8 mouse cellular contexts compared by ENCODE assay signal in the genomic region with DNA sequence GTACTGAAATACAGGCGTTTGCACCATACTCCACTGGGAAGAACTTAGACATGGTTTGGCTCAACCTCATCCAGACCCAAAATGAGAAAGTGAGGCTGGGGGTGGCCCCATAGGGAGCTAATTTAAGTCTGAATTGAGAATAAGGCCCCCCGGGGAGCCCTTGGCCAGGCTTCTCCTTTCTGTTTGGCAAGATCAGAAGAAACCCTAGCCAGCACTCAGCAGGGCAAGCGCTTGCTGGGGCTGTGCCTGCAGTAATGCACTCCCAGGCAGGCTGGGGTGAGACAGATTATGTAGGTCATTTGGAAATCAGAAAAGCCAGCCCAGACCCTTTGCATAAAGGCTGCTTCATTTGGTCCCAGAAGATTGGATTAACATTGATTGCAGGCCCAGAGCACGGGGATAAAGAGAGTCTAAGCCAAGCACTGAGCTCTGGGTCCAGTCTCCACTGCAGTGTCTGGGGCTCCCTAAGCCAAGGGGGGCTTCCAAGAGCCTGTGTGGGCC. TPM values are rescaled to one million over a fixed set of nuclear protein-coding genes. Genes with fewer than 3 reads are reported as not detected.
DNase-seq lines count a peak whose midpoint lies in the region; ATAC-seq lines count a peak whose summit lies in the region.

No protein-coding gene starts in this region.

- H3K9ac ChIP-seq in neural tube, embryonic 12.5 days, result peak overlapping the region; percentile 2; the same call in 1 of the 2 replicates
- no peak overlapping the region for H3K9ac ChIP-seq in intestine, embryonic 16.5 days (ENCODE audit: low read depth, low read length)

- no peak overlapping the region for H3K4me3 ChIP-seq in neural tube, embryonic 12.5 days
- no peak overlapping the region for H3K4me3 ChIP-seq in intestine, embryonic 16.5 days (ENCODE audit: low read length)

- H3K4me2 ChIP-seq in neural tube, embryonic 12.5 days (replicated peaks), result peak overlapping the region; percentile 24; the same call in 1 of the 2 replicates
- no peak overlapping the region for H3K4me2 ChIP-seq in intestine, embryonic 16.5 days (ENCODE audit: low read depth, low read length)

- H3K9me3 ChIP-seq in neural tube, embryonic 12.5 days, result no peaks in the 10 kb centered on the region
- H3K9me3 ChIP-seq in intestine, embryonic 16.5 days (ENCODE audit: control insufficient read depth, low read length), result no peaks in the 10 kb centered on the region

- intact Hi-C loops in gastrocnemius, postnatal 14 days (cut with DNase I; ENCODE audit: low total_unique reads), result no loop called here

- H3K4me1 ChIP-seq in neural tube, embryonic 12.5 days, result peaks cover 19% of the 10 kb centered on the region
- H3K4me1 ChIP-seq in intestine, embryonic 16.5 days (ENCODE audit: control insufficient read depth, insufficient read depth, low read length), result peaks cover 3% of the 10 kb centered on the region; the same call in 1 of the 2 replicates

- 4% methylated on average over 4 of the region's 4 CpGs for WGBS in neural tube, embryonic 12.5 days
- WGBS in intestine, embryonic 16.5 days, result 38% methylated on average over 4 of the region's 4 CpGs

- H3K27ac ChIP-seq in neural tube, embryonic 12.5 days, result no peak overlapping the region
- H3K27ac ChIP-seq in intestine, embryonic 16.5 days (ENCODE audit: low read length), result no peak overlapping the region

- ATAC-seq in neural tube, embryonic 12.5 days (ENCODE audit: low FRiP score, low read depth), result peak; percentile 43; the same call in 1 of the 2 replicates
- no peak for ATAC-seq in intestine, embryonic 16.5 days
- ATAC-seq in CD4-positive, CD25-positive, alpha-beta regulatory T cell, adult 4 months, result no peak

- no peak for DNase-seq in neural tube, embryonic 10.5 days (ENCODE audit: extremely low spot score, low spot score)
- DNase-seq in cerebellum, postnatal 4 days (ENCODE audit: low spot score in 2 of 2), result peak; percentile 55 to 77
- DNase-seq in gastrocnemius, postnatal 14 days, result peak; percentile 41
- peak; percentile 61 to 67 for DNase-seq in layer of hippocampus, postnatal 36 days
- peak; percentile 30 for DNase-seq in retina, adult 2 months (ENCODE audit: low read depth, low spot score)

- H3K27me3 ChIP-seq in neural tube, embryonic 12.5 days (replicated peaks), result no peaks in the 10 kb centered on the region
- no peaks in the 10 kb centered on the region for H3K27me3 ChIP-seq in intestine, embryonic 16.5 days (replicated peaks; ENCODE audit: control insufficient read depth, insufficient read depth, low read length)

- no peaks in the 10 kb centered on the region for H3K36me3 ChIP-seq in neural tube, embryonic 12.5 days
- no peaks in the 10 kb centered on the region for H3K36me3 ChIP-seq in intestine, embryonic 16.5 days (ENCODE audit: control insufficient read depth, insufficient read depth, low read length)

RNA-seq across cellular contexts. Expression of gene Galnt10, which starts 44.6 kb away (rescaled TPM):
- 17.4 and 18.4 TPM in 2 replicates for polyA plus RNA-seq in neural tube, embryonic 12.5 days (2016; fragmentation: Nextera tagmentation; extraction: Ambion mirVana)
- total RNA-seq in gastrocnemius, postnatal 14 days (2021), result 10 to 100 TPM; 11.3 to 12.4 TPM
- 1 to 10 TPM; 6.9 to 7.3 TPM for total RNA-seq in layer of hippocampus, postnatal 36 days (2021)
- polyA plus RNA-seq in intestine, embryonic 16.5 days (2015; fragmentation: Nextera tagmentation; extraction: Ambion mirVana), result 16.9 and 17.8 TPM in 2 replicates
- 1 to 10 TPM; 7.4 to 8.3 TPM for polyA plus RNA-seq in CD4-positive, CD25-positive, alpha-beta regulatory T cell, adult 4 months (2017; shearing (Covaris generic))
